Comparison of ENCODE assay signal across 8 mouse cellular contexts in the genomic region with DNA sequence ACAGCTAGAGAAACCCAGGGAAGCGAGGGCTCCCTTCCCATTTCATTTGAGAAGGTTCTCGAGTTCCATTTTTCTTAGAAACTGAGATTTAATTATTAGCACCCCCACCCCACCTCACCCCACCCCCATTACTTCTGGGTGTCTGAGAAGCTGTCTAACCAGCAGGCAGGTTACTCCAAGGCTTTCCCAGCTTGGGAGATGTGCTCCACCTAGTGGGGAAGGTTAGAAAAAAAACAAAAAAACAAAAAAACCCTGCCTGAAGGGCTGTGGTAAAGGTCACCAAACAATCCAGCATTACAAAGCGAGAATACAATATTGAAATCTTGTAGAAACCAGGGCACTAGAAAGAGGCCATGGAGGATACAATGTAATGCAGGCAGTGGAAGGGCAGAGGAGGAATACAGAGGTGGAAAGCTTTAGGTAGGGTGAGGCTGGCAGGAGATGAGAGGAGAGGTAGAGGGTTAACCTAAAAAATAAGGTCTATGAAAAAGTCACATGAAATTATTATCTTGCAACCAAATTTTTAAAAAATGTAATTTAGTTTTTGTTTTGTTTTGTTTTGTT. TPM values are rescaled to one million over a fixed set of nuclear protein-coding genes. Genes with fewer than 3 reads are reported as not detected.
DNase-seq lines count a peak whose midpoint lies in the region; ATAC-seq and TF ChIP-seq lines count a peak whose summit lies in the region.

No protein-coding gene starts in this region.

- no peaks in the 10 kb centered on the region for H3K9me3 ChIP-seq in liver, embryonic 12.5 days (replicated peaks)
- H3K9me3 ChIP-seq in forebrain, postnatal 0 days (ENCODE audit: low read length) = no peaks in the 10 kb centered on the region
- no peaks in the 10 kb centered on the region for H3K9me3 ChIP-seq in lung, postnatal 0 days (ENCODE audit: low read length)

- H3K9ac ChIP-seq in liver, adult 2 months (ENCODE audit: low read depth, low read length) = no peak overlapping the region
- no peak overlapping the region for H3K9ac ChIP-seq in liver, embryonic 12.5 days
- H3K9ac ChIP-seq in forebrain, postnatal 0 days = no peak overlapping the region
- H3K9ac ChIP-seq in lung, postnatal 0 days (replicated peaks; ENCODE audit: low read depth) = no peak overlapping the region

- H3K4me2 ChIP-seq in liver, embryonic 12.5 days = no peak overlapping the region
- no peak overlapping the region for H3K4me2 ChIP-seq in forebrain, postnatal 0 days (ENCODE audit: low read depth)
- H3K4me2 ChIP-seq in lung, postnatal 0 days (replicated peaks; ENCODE audit: low read depth, low read length) = no peak overlapping the region

- peak; percentile 22 for DNase-seq in liver, adult 2 months (ENCODE audit: extremely low read depth, low read depth, low spot score)
- DNase-seq in brain, embryonic 14.5 days (ENCODE audit: low read depth) = peak; percentile 60
- peak; percentile 52 for DNase-seq in forebrain, postnatal 0 days
- DNase-seq in lung, postnatal 0 days (ENCODE audit: low spot score) = peak; percentile 50
- DNase-seq in ovary, postnatal 14 days (ENCODE audit: low spot score) = no peak
- no peak for DNase-seq in right cerebral cortex, adult 18-20 months
- no peak for DNase-seq in gastrocnemius, postnatal 14 days

- WGBS in liver, adult 2 months = 36% methylated on average over 3 of the region's 3 CpGs
- 11% methylated on average over 3 of the region's 3 CpGs for WGBS in liver, embryonic 12.5 days (ENCODE audit: insufficient replicate concordance)
- 22% methylated on average over 3 of the region's 3 CpGs for WGBS in forebrain, postnatal 0 days
- 26% methylated on average over 3 of the region's 3 CpGs for WGBS in lung, postnatal 0 days

- ATAC-seq in liver, embryonic 12.5 days = no peak
- ATAC-seq in forebrain, postnatal 0 days = peak; percentile 61
- no peak for ATAC-seq in lung, postnatal 0 days

- H3K4me3 ChIP-seq in liver, adult 2 months (ENCODE audit: insufficient read depth, low read depth, low read length) = no peak overlapping the region
- no peak overlapping the region for H3K4me3 ChIP-seq in liver, embryonic 12.5 days
- H3K4me3 ChIP-seq in forebrain, postnatal 0 days (ENCODE audit: low read depth, low read length) = no peak overlapping the region
- no peak overlapping the region for H3K4me3 ChIP-seq in lung, postnatal 0 days (ENCODE audit: low read depth, low read length)

- no peak overlapping the region for H3K27ac ChIP-seq in liver, adult 2 months (replicated peaks; ENCODE audit: insufficient read depth, low read depth, low read length)
- H3K27ac ChIP-seq in liver, embryonic 12.5 days = no peak overlapping the region
- no peak overlapping the region for H3K27ac ChIP-seq in forebrain, postnatal 0 days (ENCODE audit: low read depth, low read length)
- H3K27ac ChIP-seq in lung, postnatal 0 days (ENCODE audit: low read length) = no peak overlapping the region

- TF ChIP-seq CTCF in liver, adult 2 months (IDR thresholded peaks at IDR 0.05; ENCODE audit: low read depth, low read length) = peak; percentile 38; the same call in 1 of the 2 replicates
- peak; percentile 58; the same call in 1 of the 2 replicates for TF ChIP-seq CTCF in brain, embryonic 14.5 days (IDR thresholded peaks at IDR 0.05; ENCODE audit: borderline replicate concordance, extremely low read depth, insufficient read depth, insufficient read length)
- peak; percentile 59 for TF ChIP-seq CTCF in forebrain, postnatal 0 days (IDR thresholded peaks at IDR 0.05; ENCODE audit: low read depth)
- TF ChIP-seq CTCF in lung, postnatal 0 days (IDR thresholded peaks at IDR 0.05) = peak; percentile 65

- intact Hi-C loops in gastrocnemius, postnatal 14 days (cut with DNase I; ENCODE audit: low total_unique reads) = no loop called here

- no peak for TF ChIP-seq POLR2A in liver, adult 2 months (IDR thresholded peaks at IDR 0.05; ENCODE audit: extremely low read depth, insufficient read depth, low read length)
- no peak for TF ChIP-seq POLR2A in brain, embryonic 14.5 days (IDR thresholded peaks at IDR 0.05; ENCODE audit: borderline replicate concordance, extremely low read depth, insufficient read depth, insufficient read length, poor library complexity, severe bottlenecking)

- H3K36me3 ChIP-seq in liver, adult 2 months (ENCODE audit: control insufficient read depth, insufficient read depth, low read length) = no peaks in the 10 kb centered on the region
- H3K36me3 ChIP-seq in liver, embryonic 12.5 days = no peaks in the 10 kb centered on the region
- peaks cover 33% of the 10 kb centered on the region for H3K36me3 ChIP-seq in forebrain, postnatal 0 days (ENCODE audit: insufficient read depth)
- no peaks in the 10 kb centered on the region for H3K36me3 ChIP-seq in lung, postnatal 0 days (ENCODE audit: insufficient read depth, low read length)

- no peak for TF ChIP-seq EP300 in lung, postnatal 0 days (IDR thresholded peaks at IDR 0.05)

- no peaks in the 10 kb centered on the region for H3K4me1 ChIP-seq in liver, adult 2 months (ENCODE audit: control insufficient read depth, insufficient read depth, low read length)
- no peaks in the 10 kb centered on the region for H3K4me1 ChIP-seq in liver, embryonic 12.5 days
- H3K4me1 ChIP-seq in forebrain, postnatal 0 days (ENCODE audit: insufficient read depth) = no peaks in the 10 kb centered on the region
- H3K4me1 ChIP-seq in lung, postnatal 0 days (ENCODE audit: insufficient read depth, low read depth, low read length) = no peaks in the 10 kb centered on the region

- no peaks in the 10 kb centered on the region for H3K79me2 ChIP-seq in liver, adult 2 months (ENCODE audit: control insufficient read depth, insufficient read depth, low read length)

- no peaks in the 10 kb centered on the region for H3K27me3 ChIP-seq in liver, adult 2 months (ENCODE audit: control insufficient read depth, insufficient read depth, low read length)
- no peaks in the 10 kb centered on the region for H3K27me3 ChIP-seq in liver, embryonic 12.5 days (replicated peaks)
- H3K27me3 ChIP-seq in forebrain, postnatal 0 days (ENCODE audit: insufficient read depth, low read length) = no peaks in the 10 kb centered on the region
- no peaks in the 10 kb centered on the region for H3K27me3 ChIP-seq in lung, postnatal 0 days (replicated peaks; ENCODE audit: insufficient read depth, low read length)

RNA-seq across cellular contexts. Expression of gene Prss35, which starts 57.2 kb away (rescaled TPM):
- 0.20 TPM in 1 of 2 replicates, not detected in the other for total RNA-seq in liver, adult 2 months (2014; rRNA removed)
- 0.02 TPM in 1 of 2 replicates, not detected in the other for polyA plus RNA-seq in liver, adult 2 months (2012; rRNA removed)
- 0.58 and 1.3 TPM in 2 replicates for polyA plus RNA-seq in liver, embryonic 12.5 days (2016; fragmentation: Nextera tagmentation; extraction: Ambion mirVana)
- polyA plus RNA-seq in brain, embryonic 14.5 days (2012; rRNA removed) = 1.8 and 3.4 TPM in 2 replicates
- total RNA-seq in forebrain, postnatal 0 days (2014; rRNA removed) = 2.8 and 4.4 TPM in 2 replicates
- polyA plus RNA-seq in forebrain, postnatal 0 days (2015; fragmentation: Nextera tagmentation; extraction: Ambion mirVana) = 3.1 and 3.9 TPM in 2 replicates
- polyA plus RNA-seq in lung, postnatal 0 days (2015; fragmentation: Nextera tagmentation; extraction: Ambion mirVana) = 18.0 and 29.2 TPM in 2 replicates
- 1 to 10 TPM; 1.1 to 2.7 TPM for total RNA-seq in gastrocnemius, postnatal 14 days (2021)

Comparison
In these comparisons a context has a peak if more than half of its experiments do, and no peak if none do; other contexts are left out.
1. DNase-seq: peak in liver, adult 2 months (single experiment), brain, embryonic 14.5 days (single experiment), forebrain, postnatal 0 days (single experiment) and lung, postnatal 0 days (single experiment); none in ovary, postnatal 14 days (single experiment), right cerebral cortex, adult 18-20 months (single experiment) and gastrocnemius, postnatal 14 days (single experiment).
2. Peak in every context shown above with its lines, with median percentiles within 50 percentile points of each other: CTCF ChIP-seq.